Mouse (Mus musculus): ENCODE measurements around the gene A4galt. TPM values are rescaled to one million over a fixed set of nuclear protein-coding genes. Genes with fewer than 3 reads are reported as not detected.

The A4galt gene
- polyA plus RNA-seq, 1 experiment from 2014 or later: 0.28 TPM

GRCm38 (mm10) chr15:83193413-83193812 is 58.2 kb downstream of the A4galt start:
- no peak overlapping the region for H3K4me2 ChIP-seq (ENCODE audit: low read depth, low read length)
- WGBS: 93% methylated on average over 4 of the region's 4 CpGs
- no peaks in the 10 kb centered on the region for H3K36me3 ChIP-seq (replicated peaks; ENCODE audit: control insufficient read depth, insufficient read depth, low read depth, low read length)
- H3K27ac ChIP-seq (replicated peaks; ENCODE audit: low read depth, low read length): no peak overlapping the region
- no peak overlapping the region for H3K9ac ChIP-seq (replicated peaks; ENCODE audit: low read length)
- DNase-seq (ENCODE audit: low spot score) (no peak), ATAC-seq (replicated peaks; ENCODE audit: insufficient number of reproducible peaks, low FRiP score, low TSS enrichment, low read depth) (no peak)
- no peaks in the 10 kb centered on the region for H3K4me1 ChIP-seq (ENCODE audit: control insufficient read depth, insufficient read depth, low read length)
- no peaks in the 10 kb centered on the region for H3K9me3 ChIP-seq (replicated peaks; ENCODE audit: control insufficient read depth, low read length)
- H3K4me3 ChIP-seq (ENCODE audit: low read depth, low read length): no peak overlapping the region
- no peaks in the 10 kb centered on the region for H3K27me3 ChIP-seq (ENCODE audit: control insufficient read depth, insufficient read depth, low read length)

GRCm38 (mm10) chr15:83182351-83182750 is 69.2 kb downstream of the A4galt start:
- WGBS: 82% methylated on average over 5 of the region's 5 CpGs
- H3K4me2 ChIP-seq (ENCODE audit: low read depth, low read length): no peak overlapping the region
- no peaks in the 10 kb centered on the region for H3K36me3 ChIP-seq (replicated peaks; ENCODE audit: control insufficient read depth, insufficient read depth, low read depth, low read length)
- H3K9ac ChIP-seq (replicated peaks; ENCODE audit: low read length): no peak overlapping the region
- no peaks in the 10 kb centered on the region for H3K4me1 ChIP-seq (ENCODE audit: control insufficient read depth, insufficient read depth, low read length)
- no peak for DNase-seq (ENCODE audit: low spot score)
- no peaks in the 10 kb centered on the region for H3K9me3 ChIP-seq (replicated peaks; ENCODE audit: control insufficient read depth, low read length)
- no peak overlapping the region for H3K4me3 ChIP-seq (ENCODE audit: low read depth, low read length)
- ATAC-seq (replicated peaks; ENCODE audit: insufficient number of reproducible peaks, low FRiP score, low TSS enrichment, low read depth): no peak
- H3K27ac ChIP-seq (replicated peaks; ENCODE audit: low read depth, low read length): no peak overlapping the region
- no peaks in the 10 kb centered on the region for H3K27me3 ChIP-seq (ENCODE audit: control insufficient read depth, insufficient read depth, low read length)

- 68% methylated on average over 4 of the region's 4 CpGs for WGBS
- no peaks in the 10 kb centered on the region for H3K9me3 ChIP-seq (replicated peaks; ENCODE audit: control insufficient read depth, low read length)
- H3K9ac ChIP-seq (replicated peaks; ENCODE audit: low read length): no peak overlapping the region
- H3K4me3 ChIP-seq (ENCODE audit: low read depth, low read length): no peak overlapping the region
- DNase-seq (ENCODE audit: low spot score) (no peak), ATAC-seq (replicated peaks; ENCODE audit: insufficient number of reproducible peaks, low FRiP score, low TSS enrichment, low read depth) (no peak)
- H3K27ac ChIP-seq (replicated peaks; ENCODE audit: low read depth, low read length): no peak overlapping the region
- H3K36me3 ChIP-seq (replicated peaks; ENCODE audit: control insufficient read depth, insufficient read depth, low read depth, low read length): no peaks in the 10 kb centered on the region
- H3K4me2 ChIP-seq (ENCODE audit: low read depth, low read length): no peak overlapping the region
- H3K4me1 ChIP-seq (ENCODE audit: control insufficient read depth, insufficient read depth, low read length): no peaks in the 10 kb centered on the region
- no peaks in the 10 kb centered on the region for H3K27me3 ChIP-seq (ENCODE audit: control insufficient read depth, insufficient read depth, low read length)
Observed at GRCm38 (mm10) chr15:83181800-83182330, 69.7 kb downstream of the A4galt start.

GRCm38 (mm10) chr15:83180004-83180403 is 71.6 kb downstream of the A4galt start:
- 79% methylated on average over 6 of the region's 6 CpGs for WGBS
- H3K4me1 ChIP-seq (ENCODE audit: control insufficient read depth, insufficient read depth, low read length): no peaks in the 10 kb centered on the region

More at GRCm38 (mm10) chr15:83180004-83180403, 71.6 kb downstream of the A4galt start:
- H3K36me3 ChIP-seq (replicated peaks; ENCODE audit: control insufficient read depth, insufficient read depth, low read depth, low read length): no peaks in the 10 kb centered on the region
- no peaks in the 10 kb centered on the region for H3K27me3 ChIP-seq (ENCODE audit: control insufficient read depth, insufficient read depth, low read length)
- DNase-seq (ENCODE audit: low spot score): no peak
- H3K27ac ChIP-seq (replicated peaks; ENCODE audit: low read depth, low read length): no peak overlapping the region
- ATAC-seq (replicated peaks; ENCODE audit: insufficient number of reproducible peaks, low FRiP score, low TSS enrichment, low read depth): no peak
- H3K9me3 ChIP-seq (replicated peaks; ENCODE audit: control insufficient read depth, low read length): no peaks in the 10 kb centered on the region
- H3K4me2 ChIP-seq (ENCODE audit: low read depth, low read length): no peak overlapping the region
- no peak overlapping the region for H3K4me3 ChIP-seq (ENCODE audit: low read depth, low read length)
- H3K9ac ChIP-seq (replicated peaks; ENCODE audit: low read length): no peak overlapping the region

Other genes with a start within 250 kb of the A4galt start
- gene Nfam1, start 218.5 kb downstream of the A4galt start, polyA plus RNA-seq (2014; fragmentation: Nextera tagmentation; extraction: Ambion mirVana): 2.1 and 2.4 TPM in 2 replicates
- gene Serhl, start 162.3 kb downstream of the A4galt start, polyA plus RNA-seq (2014; fragmentation: Nextera tagmentation; extraction: Ambion mirVana): 43.5 and 48.0 TPM in 2 replicates
- 56.1 and 57.9 TPM in 2 replicates for gene Rrp7a, start 129.0 kb downstream of the A4galt start, polyA plus RNA-seq (2014; fragmentation: Nextera tagmentation; extraction: Ambion mirVana)
- 161 and 174 TPM in 2 replicates for gene Poldip3, start 102.4 kb downstream of the A4galt start, polyA plus RNA-seq (2014; fragmentation: Nextera tagmentation; extraction: Ambion mirVana)
- 106 and 117 TPM in 2 replicates for gene Cyb5r3, start 79.2 kb downstream of the A4galt start, polyA plus RNA-seq (2014; fragmentation: Nextera tagmentation; extraction: Ambion mirVana)
- gene Arfgap3, start 98.5 kb upstream of the A4galt start, polyA plus RNA-seq (2014; fragmentation: Nextera tagmentation; extraction: Ambion mirVana): 37.0 and 40.8 TPM in 2 replicates
- gene Pacsin2, start 212.8 kb upstream of the A4galt start, polyA plus RNA-seq (2014; fragmentation: Nextera tagmentation; extraction: Ambion mirVana): 41.7 and 41.9 TPM in 2 replicates

Data from embryonic facial prominence, embryonic 11.5 days (tissue).